ENCODE assay signal across 29 mouse cellular contexts in the genomic region with DNA sequence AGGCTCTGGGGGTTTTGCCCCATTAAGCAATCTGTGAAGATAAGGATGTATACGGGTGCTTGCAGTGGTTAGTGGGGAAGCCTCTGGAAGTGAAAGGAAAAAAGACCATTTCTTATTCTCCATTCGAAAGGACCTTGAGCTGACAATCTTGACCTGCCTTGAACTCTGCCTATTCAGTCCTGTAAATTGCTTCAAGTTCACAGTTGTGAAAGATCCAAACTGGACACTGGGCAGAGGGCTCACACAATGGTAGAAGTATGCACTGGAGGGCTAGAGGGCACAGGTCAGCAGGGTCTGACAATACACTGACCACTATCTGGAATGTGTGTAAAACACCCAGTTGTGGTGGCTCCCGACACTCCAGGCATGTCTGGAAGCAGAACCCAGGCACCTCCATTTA.
DNase-seq lines count a peak whose midpoint lies in the region; ATAC-seq and TF ChIP-seq lines count a peak whose summit lies in the region.
"Had no signal": no experiment of that assay in that cellular context is flagged by ENCODE, and none has a peak within 500 bp of the region (broad histone marks: within the 10 kb centered on the region; RNA-seq: fewer than 3 reads in every experiment).

No protein-coding gene starts in this region.

- peaks cover 15% of the 10 kb centered on the region for H3K4me1 ChIP-seq in forebrain, embryonic 11.5 days (replicated peaks; ENCODE audit: control insufficient read depth, insufficient read depth, low read length)
- peaks cover 88% of the 10 kb centered on the region for H3K4me1 ChIP-seq in forebrain, embryonic 10.5 days
- peaks cover 9% of the 10 kb centered on the region; the same call in 1 of the 2 replicates for H3K4me1 ChIP-seq in liver, adult 2 months (ENCODE audit: control insufficient read depth, insufficient read depth, low read length)
- H3K4me1 ChIP-seq in liver, embryonic 12.5 days = peaks cover 8% of the 10 kb centered on the region; the same call in 1 of the 2 replicates
- H3K4me1 ChIP-seq in embryonic fibroblast, embryonic 13.5 days (ENCODE audit: control insufficient read depth, insufficient read depth, low read length) = peaks cover 23% of the 10 kb centered on the region

- H3K4me3 ChIP-seq in forebrain, embryonic 11.5 days (ENCODE audit: low read depth, low read length) = no peak overlapping the region
- no peak overlapping the region for H3K4me3 ChIP-seq in forebrain, embryonic 10.5 days
- no peak overlapping the region for H3K4me3 ChIP-seq in liver, adult 2 months (ENCODE audit: insufficient read depth, low read depth, low read length)
- no peak overlapping the region for H3K4me3 ChIP-seq in liver, embryonic 12.5 days
- no peak overlapping the region for H3K4me3 ChIP-seq in embryonic fibroblast, embryonic 13.5 days (ENCODE audit: insufficient read depth, low read length)
- H3K4me3 ChIP-seq: embryonic facial prominence, embryonic 12.5 days; forebrain, embryonic 13.5 days; heart, embryonic 13.5 days; intestine, embryonic 15.5 days; lung, embryonic 15.5 days; neural tube, embryonic 15.5 days; stomach, embryonic 15.5 days had no signal

- no peak for TF ChIP-seq POLR2A in liver, adult 2 months (IDR thresholded peaks at IDR 0.05; ENCODE audit: extremely low read depth, insufficient read depth, low read length)
- no peak for TF ChIP-seq POLR2A in embryonic fibroblast, embryonic 13.5 days (IDR thresholded peaks at IDR 0.05; ENCODE audit: low read depth, low read length)

- H3K27me3 ChIP-seq in forebrain, embryonic 11.5 days (ENCODE audit: control insufficient read depth, insufficient read depth, low read length) = no peaks in the 10 kb centered on the region
- no peaks in the 10 kb centered on the region for H3K27me3 ChIP-seq in forebrain, embryonic 10.5 days (ENCODE audit: poor library complexity, severe bottlenecking)
- H3K27me3 ChIP-seq in liver, adult 2 months (ENCODE audit: control insufficient read depth, insufficient read depth, low read length) = no peaks in the 10 kb centered on the region
- H3K27me3 ChIP-seq in liver, embryonic 12.5 days (replicated peaks) = no peaks in the 10 kb centered on the region
- H3K27me3 ChIP-seq: embryonic facial prominence, embryonic 12.5 days; forebrain, embryonic 13.5 days; heart, embryonic 13.5 days; intestine, embryonic 15.5 days; lung, embryonic 15.5 days; neural tube, embryonic 15.5 days; stomach, embryonic 15.5 days had no signal

- H3K4me2 ChIP-seq in forebrain, embryonic 11.5 days (ENCODE audit: low read depth, low read length, severe bottlenecking) = no peak overlapping the region
- no peak overlapping the region for H3K4me2 ChIP-seq in liver, embryonic 12.5 days
- H3K4me2 ChIP-seq: embryonic facial prominence, embryonic 12.5 days; forebrain, embryonic 13.5 days; heart, embryonic 13.5 days; intestine, embryonic 15.5 days; lung, embryonic 15.5 days; neural tube, embryonic 15.5 days; stomach, embryonic 15.5 days had no signal

- no peaks in the 10 kb centered on the region for H3K36me3 ChIP-seq in forebrain, embryonic 11.5 days (ENCODE audit: control insufficient read depth, insufficient read depth, low read length)
- no peaks in the 10 kb centered on the region; the same call in none of the 2 replicates for H3K36me3 ChIP-seq in forebrain, embryonic 10.5 days (replicated peaks)
- no peaks in the 10 kb centered on the region; the same call in 1 of the 2 replicates for H3K36me3 ChIP-seq in liver, adult 2 months (ENCODE audit: control insufficient read depth, insufficient read depth, low read length)
- no peaks in the 10 kb centered on the region for H3K36me3 ChIP-seq in liver, embryonic 12.5 days
- H3K36me3 ChIP-seq: embryonic facial prominence, embryonic 12.5 days; heart, embryonic 13.5 days; intestine, embryonic 15.5 days; lung, embryonic 15.5 days; neural tube, embryonic 15.5 days; stomach, embryonic 15.5 days had no signal

- no peaks in the 10 kb centered on the region for H3K79me2 ChIP-seq in liver, adult 2 months (ENCODE audit: control insufficient read depth, insufficient read depth, low read length)

- no peak overlapping the region for H3K9ac ChIP-seq in forebrain, embryonic 11.5 days (ENCODE audit: low read length)
- H3K9ac ChIP-seq in liver, adult 2 months (ENCODE audit: low read depth, low read length) = no peak overlapping the region
- no peak overlapping the region for H3K9ac ChIP-seq in liver, embryonic 12.5 days
- H3K9ac ChIP-seq: embryonic facial prominence, embryonic 12.5 days; forebrain, embryonic 13.5 days; heart, embryonic 13.5 days; intestine, embryonic 15.5 days; lung, embryonic 15.5 days; neural tube, embryonic 15.5 days; stomach, embryonic 15.5 days had no signal

- ATAC-seq in forebrain, embryonic 11.5 days (replicated peaks; ENCODE audit: low FRiP score) = no peak
- ATAC-seq in liver, embryonic 12.5 days = no peak
- ATAC-seq: CD4-positive, CD25-positive, alpha-beta regulatory T cell, adult 4 months; forebrain, embryonic 13.5 days; hindbrain, embryonic 16.5 days had no signal

- H3K9me3 ChIP-seq in forebrain, embryonic 11.5 days (ENCODE audit: control insufficient read depth, low read length) = no peaks in the 10 kb centered on the region
- no peaks in the 10 kb centered on the region for H3K9me3 ChIP-seq in forebrain, embryonic 10.5 days
- H3K9me3 ChIP-seq in liver, embryonic 12.5 days (replicated peaks) = no peaks in the 10 kb centered on the region
- H3K9me3 ChIP-seq: embryonic facial prominence, embryonic 12.5 days; forebrain, embryonic 13.5 days; heart, embryonic 13.5 days; intestine, embryonic 15.5 days; lung, embryonic 15.5 days; neural tube, embryonic 15.5 days; stomach, embryonic 15.5 days had no signal

- 56% methylated on average over 3 of the region's 3 CpGs for WGBS in forebrain, embryonic 11.5 days
- 60% methylated on average over 3 of the region's 3 CpGs for WGBS in forebrain, embryonic 10.5 days
- WGBS in liver, adult 2 months = 77% methylated on average over 3 of the region's 3 CpGs
- WGBS in liver, embryonic 12.5 days (ENCODE audit: insufficient replicate concordance) = 62% methylated on average over 3 of the region's 3 CpGs

- H3K27ac ChIP-seq in forebrain, embryonic 11.5 days (ENCODE audit: low read depth, low read length) = no peak overlapping the region
- no peak overlapping the region for H3K27ac ChIP-seq in forebrain, embryonic 10.5 days
- no peak overlapping the region; the same call in 1 of the 2 replicates for H3K27ac ChIP-seq in liver, adult 2 months (replicated peaks; ENCODE audit: insufficient read depth, low read depth, low read length)
- H3K27ac ChIP-seq in liver, embryonic 12.5 days = no peak overlapping the region
- H3K27ac ChIP-seq in embryonic fibroblast, embryonic 13.5 days (ENCODE audit: insufficient read depth, low read length) = peak overlapping the region; percentile 99
- H3K27ac ChIP-seq: embryonic facial prominence, embryonic 12.5 days; forebrain, embryonic 13.5 days; heart, embryonic 13.5 days; intestine, embryonic 15.5 days; kidney, postnatal 0 days; lung, embryonic 15.5 days; neural tube, embryonic 15.5 days; stomach, embryonic 15.5 days had no signal

- TF ChIP-seq CTCF in liver, adult 2 months (IDR thresholded peaks at IDR 0.05; ENCODE audit: low read depth, low read length) = no peak
- TF ChIP-seq CTCF in embryonic fibroblast, embryonic 13.5 days (IDR thresholded peaks at IDR 0.05; ENCODE audit: borderline replicate concordance, insufficient read depth, low read length) = no peak

- peak; percentile 42 for DNase-seq in forebrain, embryonic 11.5 days (ENCODE audit: low spot score)
- DNase-seq in forebrain, embryonic 10.5 days (ENCODE audit: extremely low spot score, low spot score) = no peak
- DNase-seq in liver, adult 2 months (ENCODE audit: extremely low read depth, low read depth, low spot score) = peak; percentile 18
- DNase-seq in kidney, postnatal 25 days = no peak
- no peak for DNase-seq in kidney, adult 18-20 months
- DNase-seq: adrenal gland, postnatal 10 days; cerebellum, adult 11 months; cerebellum, adult 9-11 months; gastrocnemius, postnatal 14 days; heart, adult 18-20 months; heart, postnatal 10 days; kidney, adult 8-10 months; layer of hippocampus, postnatal 36 days; liver; midbrain, embryonic 14.5 days; retina, postnatal 1 day; right cerebral cortex, postnatal 14 days had no signal

Comparison
In these comparisons a context has a peak if more than half of its experiments do, and no peak if none do; other contexts are left out.
1. DNase-seq: peak in forebrain, embryonic 11.5 days (single experiment) and liver, adult 2 months (single experiment); none in forebrain, embryonic 10.5 days (single experiment), kidney, postnatal 25 days (0 of 2) and kidney, adult 18-20 months (single experiment).